Mouse (Mus musculus) hindbrain, embryonic 12.5 days (tissue): ENCODE data around the gene E430018J23Rik. TPM values are rescaled to one million over a fixed set of nuclear protein-coding genes. Genes with fewer than 3 reads are reported as not detected.
A peak's percentile ranks its signal among the peaks of the same experiment; 100 is the strongest.
"Not testable (repeated sequence)": the region's sequence is repeated elsewhere in the genome, so short reads cannot be mapped to it uniquely, and the experiment has no call there.

Source experiments
- ATAC-seq: fragments of 200-750 bp; cut with Nextera tagmentation; 2 replicates; pipeline ENCODE4 v1.8.0; 2017; ENCODE audit warnings: moderate TSS enrichment; ENCODE audit not compliant: low FRiP score
- H3K27ac ChIP-seq: fragments of 300-500 bp; sonication (generic); 2 replicates; pipeline ENCODE4 v1.5.1; 2016; ENCODE audit warnings: mild to moderate bottlenecking
- H3K27me3 ChIP-seq: fragments of 300-500 bp; sonication (generic); 2 replicates; pipeline ENCODE4 v1.6.1; 2016; ENCODE audit warnings: mild to moderate bottlenecking
- H3K36me3 ChIP-seq: fragments of 300-500 bp; sonication (generic); 2 replicates; pipeline ENCODE4 v1.6.1; 2016; ENCODE audit warnings: mild to moderate bottlenecking
- H3K4me1 ChIP-seq: fragments of 300-500 bp; sonication (generic); 2 replicates; pipeline ENCODE4 v1.6.1; 2016
- H3K4me2 ChIP-seq: fragments of 300-500 bp; sonication (generic); replicated peaks from 2 replicates; pipeline ENCODE4 v1.6.1; 2016; ENCODE audit warnings: mild to moderate bottlenecking
- H3K4me3 ChIP-seq: fragments of 300-500 bp; sonication (generic); 2 replicates; pipeline ENCODE4 v1.5.1; 2016; ENCODE audit warnings: mild to moderate bottlenecking
- H3K9ac ChIP-seq: fragments of 300-500 bp; sonication (generic); 2 replicates; pipeline ENCODE4 v1.6.1; 2016; ENCODE audit warnings: mild to moderate bottlenecking, moderate library complexity
- H3K9me3 ChIP-seq: fragments of 300-500 bp; sonication (generic); replicated peaks from 2 replicates; pipeline ENCODE4 v1.6.1; 2016; ENCODE audit warnings: mild to moderate bottlenecking
- WGBS: fragments of 180-500 bp; shearing (Covaris S2); methylation state at CpG from one replicate; pipeline ENCODE4 v1.1.7; 2016; 5-methylcytosine and 5-hydroxymethylcytosine counted together
- polyA plus RNA-seq: library from polyadenylated mRNA; unstranded; fragments of >200 nt; fragmentation: Nextera tagmentation; extraction: Ambion mirVana; gene quantifications from 2 replicates; pipeline ENCODE4 v1.2.1, GENCODE M21; 2016

Gene E430018J23Rik
- polyA plus RNA-seq, 1 experiment from 2014 or later = 6.8 TPM

- Histone ChIP-seq H3K9me3 (no peaks in the 10 kb centered on the region), H3K27me3 (no peaks in the 10 kb centered on the region), H3K4me3 (peak overlapping the region; percentile 95), H3K36me3 (peaks cover 21% of the 10 kb centered on the region), H3K4me1 (peaks cover 21% of the 10 kb centered on the region), H3K27ac (no peak overlapping the region; the same call in 1 of the 2 replicates), H3K4me2 (peak overlapping the region; percentile 87), H3K9ac (peak overlapping the region; percentile 96)
- no peak for ATAC-seq
- WGBS = 15% methylated on average over 8 of the region's 8 CpGs
These were observed 46.8 kb downstream of the E430018J23Rik start for GRCm38 (mm10) chr7:127346676-127347075.

- peak within 1 kb of the TSS; percentile 96 for H3K9ac ChIP-seq
- H3K4me1 ChIP-seq = peaks cover 21% of the 10 kb centered on the region
- peak; percentile 94 for ATAC-seq
- no peaks in the 10 kb centered on the region for H3K9me3 ChIP-seq
- under 1% methylated on average over 72 of the region's 76 CpGs for WGBS
- peak within 1 kb of the TSS; percentile 95 for H3K4me3 ChIP-seq
- H3K4me2 ChIP-seq = peak within 1 kb of the TSS; percentile 87
- peaks cover 30% of the 10 kb centered on the region for H3K36me3 ChIP-seq
- peak within 1 kb of the TSS; percentile 90 for H3K27ac ChIP-seq
- no peaks in the 10 kb centered on the region for H3K27me3 ChIP-seq
These were observed 47.7 kb downstream of the E430018J23Rik start, which contains the start of gene Zfp768 for GRCm38 (mm10) chr7:127345512-127346325. Gene Zfp768 (minus strand): TSS chr7:127345589.

- 0% methylated on average over 41 of the region's 42 CpGs for WGBS
- peak; percentile 3; the same call in 1 of the 2 replicates for ATAC-seq
- Histone ChIP-seq H3K4me2 (peak overlapping the region; percentile 87), H3K9me3 (no peaks in the 10 kb centered on the region), H3K4me1 (peaks cover 21% of the 10 kb centered on the region), H3K27ac (peak overlapping the region; percentile 90), H3K36me3 (peaks cover 30% of the 10 kb centered on the region), H3K27me3 (no peaks in the 10 kb centered on the region), H3K4me3 (peak overlapping the region; percentile 95), H3K9ac (peak overlapping the region; percentile 96)
These were observed 48.3 kb downstream of the E430018J23Rik start for GRCm38 (mm10) chr7:127345092-127345491.

GRCm38 (mm10) chr7:127344371-127344770 lies 49.1 kb downstream of the E430018J23Rik start:
- Histone ChIP-seq H3K4me2 (peak overlapping the region; percentile 87), H3K9me3 (no peaks in the 10 kb centered on the region), H3K36me3 (peaks cover 30% of the 10 kb centered on the region), H3K27me3 (no peaks in the 10 kb centered on the region), H3K27ac (no peak overlapping the region), H3K4me1 (peaks cover 21% of the 10 kb centered on the region), H3K9ac (peak overlapping the region; percentile 96), H3K4me3 (peak overlapping the region; percentile 95)
- no peak for ATAC-seq
- WGBS = 89% methylated on average over 8 of the region's 8 CpGs

GRCm38 (mm10) chr7:127343351-127344019 lies 49.9 kb downstream of the E430018J23Rik start:
- Histone ChIP-seq H3K27ac (no peak overlapping the region), H3K9me3 (no peaks in the 10 kb centered on the region), H3K4me2 (no peak overlapping the region), H3K4me3 (0 out of 2 replicates have a peak overlapping the region, but pooled peaks have one; percentile 95), H3K9ac (0 out of 2 replicates have a peak overlapping the region, but pooled peaks have one; percentile 23), H3K4me1 (peaks cover 21% of the 10 kb centered on the region), H3K36me3 (peaks cover 30% of the 10 kb centered on the region), H3K27me3 (no peaks in the 10 kb centered on the region)
- ATAC-seq = no peak
- WGBS = 94% methylated on average over 38 of the region's 38 CpGs

- H3K9me3 ChIP-seq = no peaks in the 10 kb centered on the region
- no peak overlapping the region for H3K27ac ChIP-seq
- peaks cover 21% of the 10 kb centered on the region for H3K4me1 ChIP-seq
- no peak overlapping the region for H3K4me3 ChIP-seq
- no peak overlapping the region for H3K4me2 ChIP-seq
- no peak for ATAC-seq
- no peak overlapping the region for H3K9ac ChIP-seq
- no peaks in the 10 kb centered on the region for H3K27me3 ChIP-seq
- peaks cover 30% of the 10 kb centered on the region for H3K36me3 ChIP-seq
- 94% methylated on average over 7 of the region's 7 CpGs for WGBS
These were observed 50.5 kb downstream of the E430018J23Rik start for GRCm38 (mm10) chr7:127342888-127343287.

- no peak overlapping the region for H3K9ac ChIP-seq
- no peaks in the 10 kb centered on the region for H3K9me3 ChIP-seq
- H3K4me3 ChIP-seq = no peak overlapping the region
- no peaks in the 10 kb centered on the region for H3K27me3 ChIP-seq
- peaks cover 21% of the 10 kb centered on the region for H3K4me1 ChIP-seq
- no peak overlapping the region for H3K27ac ChIP-seq
- 61% methylated on average over 4 of the region's 4 CpGs for WGBS
- H3K36me3 ChIP-seq = peaks cover 30% of the 10 kb centered on the region
- no peak for ATAC-seq
- H3K4me2 ChIP-seq = no peak overlapping the region
These were observed 51.1 kb downstream of the E430018J23Rik start for GRCm38 (mm10) chr7:127342332-127342731.

GRCm38 (mm10) chr7:127341861-127342260 lies 51.6 kb downstream of the E430018J23Rik start:
- not testable (repeated sequence) for H3K4me3 ChIP-seq

GRCm38 (mm10) chr7:127341356-127341755 lies 52.1 kb downstream of the E430018J23Rik start:
- ATAC-seq = no peak
- Histone ChIP-seq H3K27me3 (no peaks in the 10 kb centered on the region), H3K4me1 (peaks cover 13% of the 10 kb centered on the region), H3K27ac (no peak overlapping the region), H3K4me2 (no peak overlapping the region), H3K4me3 (no peak overlapping the region), H3K9me3 (no peaks in the 10 kb centered on the region), H3K36me3 (peaks cover 30% of the 10 kb centered on the region), H3K9ac (no peak overlapping the region)
- 96% methylated on average over 8 of the region's 8 CpGs for WGBS

More at GRCm38 (mm10) chr7:127341861-127342260, 51.6 kb downstream of the E430018J23Rik start:
- ATAC-seq, H3K27ac ChIP-seq, H3K9ac ChIP-seq, H3K27me3 ChIP-seq, H3K9me3 ChIP-seq, H3K4me2 ChIP-seq: not testable (repeated sequence)
- 95% methylated on average over 6 of the region's 6 CpGs for WGBS
- peaks cover 18% of the 10 kb centered on the region for H3K4me1 ChIP-seq
- peaks cover 30% of the 10 kb centered on the region for H3K36me3 ChIP-seq

Other genes with a start within 250 kb of the E430018J23Rik start
- gene Cd2bp2, start 197.6 kb downstream of the E430018J23Rik start, polyA plus RNA-seq = 86.2 and 92.9 TPM in 2 replicates
- gene Tbc1d10b, start 185.2 kb downstream of the E430018J23Rik start, polyA plus RNA-seq = 46.5 and 47.2 TPM in 2 replicates
- 19.5 and 46.1 TPM in 2 replicates for gene Mylpf, start 184.7 kb downstream of the E430018J23Rik start, polyA plus RNA-seq
- gene Zfp553, start 160.6 kb downstream of the E430018J23Rik start, polyA plus RNA-seq = 61.3 and 67.9 TPM in 2 replicates
- gene Sept1, start 160.5 kb downstream of the E430018J23Rik start, polyA plus RNA-seq = 32.7 and 33.2 TPM in 2 replicates
- 61.3 and 62.8 TPM in 2 replicates for gene Zfp771, start 149.4 kb downstream of the E430018J23Rik start, polyA plus RNA-seq
- 123 and 147 TPM in 2 replicates for gene Dctpp1, start 132.9 kb downstream of the E430018J23Rik start, polyA plus RNA-seq
- gene Sephs2, start 119.6 kb downstream of the E430018J23Rik start, polyA plus RNA-seq = 66.5 and 69.3 TPM in 2 replicates
- gene Itgal, start 97.4 kb downstream of the E430018J23Rik start, polyA plus RNA-seq = 0.46 and 0.52 TPM in 2 replicates
- 21.3 and 23.1 TPM in 2 replicates for gene Zfp768, start 48.0 kb downstream of the E430018J23Rik start, polyA plus RNA-seq
- gene Zfp747, start 17.6 kb downstream of the E430018J23Rik start, polyA plus RNA-seq = 9.3 and 9.7 TPM in 2 replicates
- gene 9130019O22Rik, start 6.5 kb downstream of the E430018J23Rik start, polyA plus RNA-seq = 5.4 and 6.0 TPM in 2 replicates
- gene Zfp764, start 13.2 kb upstream of the E430018J23Rik start, polyA plus RNA-seq = 5.9 and 6.5 TPM in 2 replicates
- gene Zfp688, start 28.4 kb upstream of the E430018J23Rik start, polyA plus RNA-seq = 28.7 and 30.7 TPM in 2 replicates
- 16.3 and 17.7 TPM in 2 replicates for gene Zfp689, start 55.5 kb upstream of the E430018J23Rik start, polyA plus RNA-seq
- 55.4 and 56.3 TPM in 2 replicates for gene Prr14, start 66.0 kb upstream of the E430018J23Rik start, polyA plus RNA-seq
- gene Fbrs, start 85.6 kb upstream of the E430018J23Rik start, polyA plus RNA-seq = 14.4 and 15.6 TPM in 2 replicates
- 90.8 and 96.2 TPM in 2 replicates for gene Srcap, start 118.4 kb upstream of the E430018J23Rik start, polyA plus RNA-seq
- gene Gm42715, start 126.0 kb upstream of the E430018J23Rik start, polyA plus RNA-seq = 16.7 and 16.9 TPM in 2 replicates
- gene Tmem265, start 167.8 kb upstream of the E430018J23Rik start, polyA plus RNA-seq = 5.4 and 6.3 TPM in 2 replicates
- 49.1 and 50.8 TPM in 2 replicates for gene Phkg2, start 179.7 kb upstream of the E430018J23Rik start, polyA plus RNA-seq
- gene Ccdc189, start 195.0 kb upstream of the E430018J23Rik start, polyA plus RNA-seq = 13.0 and 17.0 TPM in 2 replicates
- gene Rnf40, start 195.1 kb upstream of the E430018J23Rik start, polyA plus RNA-seq = 67.3 and 75.4 TPM in 2 replicates
- 35.8 and 37.2 TPM in 2 replicates for gene Zfp629, start 222.2 kb upstream of the E430018J23Rik start, polyA plus RNA-seq